Mouse (Mus musculus): ENCODE measurements around the gene Scg5. TPM values are rescaled to one million over a fixed set of nuclear protein-coding genes. Genes with fewer than 3 reads are reported as not detected.

Gene Scg5
- polyA plus RNA-seq, 1 experiment from 2014 or later, result 0.96 TPM

- Histone ChIP-seq H3K4me3 (no peak overlapping the region), H3K27me3 (no peaks in the 10 kb centered on the region), H3K27ac (peak overlapping the region; percentile 27), H3K9ac (no peak overlapping the region), H3K36me3 (no peaks in the 10 kb centered on the region), H3K4me2 (no peak overlapping the region), H3K9me3 (no peaks in the 10 kb centered on the region), H3K4me1 (peaks cover 6% of the 10 kb centered on the region; the same call in 1 of the 2 replicates)
- WGBS, result 39% methylated on average over 13 of the region's 13 CpGs
- ATAC-seq (ENCODE audit: insufficient number of reproducible peaks, low FRiP score, low TSS enrichment, low read depth), result peak; percentile 65; the same call in 1 of the 2 replicates
These were observed 30.3 kb downstream of the Scg5 start for GRCm38 (mm10) chr2:113798605-113799004.

GRCm38 (mm10) chr2:113795186-113795585 lies 33.7 kb downstream of the Scg5 start:
- Histone ChIP-seq H3K4me2 (no peak overlapping the region), H3K4me3 (no peak overlapping the region), H3K27ac (no peak overlapping the region), H3K9ac (no peak overlapping the region), H3K4me1 (peaks cover 6% of the 10 kb centered on the region; the same call in 1 of the 2 replicates), H3K9me3 (no peaks in the 10 kb centered on the region), H3K27me3 (no peaks in the 10 kb centered on the region), H3K36me3 (no peaks in the 10 kb centered on the region)
- no peak for ATAC-seq (ENCODE audit: insufficient number of reproducible peaks, low FRiP score, low TSS enrichment, low read depth)
- WGBS, result 43% methylated on average over 4 of the region's 4 CpGs

DNA sequence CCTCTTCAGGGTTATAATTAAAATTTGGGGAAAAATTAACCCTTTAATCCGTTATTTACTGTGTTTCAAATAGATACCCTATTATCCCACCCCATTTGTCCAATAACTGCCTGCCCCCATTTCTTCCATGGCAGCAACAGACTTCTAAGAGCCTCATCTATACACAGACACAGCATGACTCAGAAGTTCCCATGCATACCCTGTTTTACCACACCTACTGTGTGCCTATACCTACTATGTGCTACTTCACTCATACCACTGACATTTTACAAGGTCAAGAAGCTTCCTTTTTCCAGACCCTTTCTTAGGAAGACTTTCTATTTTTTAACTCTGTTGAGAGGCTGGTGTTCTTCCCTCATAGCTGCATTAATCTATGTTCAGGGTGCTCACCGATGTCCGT lies 35.4 kb downstream of the Scg5 start:
- no peaks in the 10 kb centered on the region for H3K27me3 ChIP-seq
- H3K9ac ChIP-seq, result no peak overlapping the region
- no peaks in the 10 kb centered on the region for H3K9me3 ChIP-seq
- H3K4me3 ChIP-seq, result no peak overlapping the region
- H3K4me2 ChIP-seq, result no peak overlapping the region
- no peak overlapping the region for H3K27ac ChIP-seq
- WGBS, result 79% methylated on average over 3 of the region's 3 CpGs
- no peaks in the 10 kb centered on the region for H3K36me3 ChIP-seq
- ATAC-seq (ENCODE audit: insufficient number of reproducible peaks, low FRiP score, low TSS enrichment, low read depth), result no peak
- peaks cover 3% of the 10 kb centered on the region; the same call in 1 of the 2 replicates for H3K4me1 ChIP-seq

- ATAC-seq (ENCODE audit: insufficient number of reproducible peaks, low FRiP score, low TSS enrichment, low read depth), result no peak
- WGBS, result 77% methylated on average over 4 of the region's 4 CpGs
These were observed 40.0 kb downstream of the Scg5 start for GRCm38 (mm10) chr2:113788821-113789387.

DNA sequence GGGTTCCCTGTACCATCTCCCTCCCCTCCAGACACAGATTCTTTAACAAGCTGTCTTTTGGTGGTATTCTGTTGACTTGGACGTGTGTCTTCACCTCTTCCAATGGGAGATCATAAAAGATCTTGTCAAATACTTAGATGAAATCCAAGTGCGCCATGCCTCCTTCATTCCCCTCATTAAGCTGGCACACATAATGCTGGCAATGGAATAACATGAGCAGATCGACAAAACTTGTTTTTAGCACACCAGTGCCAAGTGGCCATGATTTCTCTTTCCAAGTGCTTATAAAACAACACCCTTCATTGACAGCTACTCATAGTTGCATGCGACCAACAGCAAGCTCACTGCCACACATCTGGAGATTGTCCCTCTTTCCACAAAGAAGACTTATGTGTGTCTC lies 41.0 kb downstream of the Scg5 start:
- H3K27me3 ChIP-seq, result no peaks in the 10 kb centered on the region
- no peaks in the 10 kb centered on the region for H3K4me1 ChIP-seq
- no peak for ATAC-seq (ENCODE audit: insufficient number of reproducible peaks, low FRiP score, low TSS enrichment, low read depth)

More at GRCm38 (mm10) chr2:113788821-113789387, 40.0 kb downstream of the Scg5 start:
- Histone ChIP-seq H3K4me1 (no peaks in the 10 kb centered on the region), H3K4me3 (no peak overlapping the region), H3K27me3 (no peaks in the 10 kb centered on the region), H3K9me3 (no peaks in the 10 kb centered on the region), H3K27ac (no peak overlapping the region), H3K4me2 (no peak overlapping the region), H3K36me3 (no peaks in the 10 kb centered on the region), H3K9ac (no peak overlapping the region)

GRCm38 (mm10) chr2:113784851-113785250 lies 44.1 kb downstream of the Scg5 start:
- H3K9me3 ChIP-seq, result no peaks in the 10 kb centered on the region
- no peaks in the 10 kb centered on the region for H3K27me3 ChIP-seq
- H3K4me1 ChIP-seq, result peaks cover 10% of the 10 kb centered on the region
- no peak overlapping the region for H3K9ac ChIP-seq
- ATAC-seq (ENCODE audit: insufficient number of reproducible peaks, low FRiP score, low TSS enrichment, low read depth), result no peak
- no peak overlapping the region for H3K4me2 ChIP-seq
- H3K36me3 ChIP-seq, result no peaks in the 10 kb centered on the region
- no peak overlapping the region for H3K4me3 ChIP-seq
- no peak overlapping the region for H3K27ac ChIP-seq
- 31% methylated on average over 3 of the region's 3 CpGs for WGBS

More for the DNA sequence above, 41.0 kb downstream of the Scg5 start:
- Histone ChIP-seq H3K27ac (no peak overlapping the region), H3K9me3 (no peaks in the 10 kb centered on the region), H3K4me3 (no peak overlapping the region), H3K9ac (no peak overlapping the region), H3K36me3 (no peaks in the 10 kb centered on the region), H3K4me2 (no peak overlapping the region)
- 83% methylated on average over 4 of the region's 4 CpGs for WGBS

DNA sequence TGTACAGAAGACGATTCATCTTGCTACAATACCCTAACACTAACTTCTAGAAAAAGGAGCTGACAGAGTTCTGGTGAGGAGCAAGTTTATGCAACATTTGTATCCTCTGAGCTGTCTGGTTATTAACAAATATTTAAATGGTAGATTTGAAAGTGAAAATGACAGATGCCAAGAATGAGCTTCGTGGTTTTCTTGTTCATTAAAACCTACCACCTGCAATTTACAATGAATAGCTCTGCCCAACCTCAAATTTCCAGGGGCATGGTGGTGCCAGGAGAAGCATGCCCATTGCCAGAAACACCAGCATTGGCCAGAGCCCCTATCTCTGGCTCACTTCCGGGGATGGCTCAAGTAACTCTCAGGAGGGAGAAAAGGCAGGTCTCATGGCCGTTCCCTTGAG lies 47.4 kb downstream of the Scg5 start:
- no peaks in the 10 kb centered on the region for H3K27me3 ChIP-seq
- H3K36me3 ChIP-seq, result no peaks in the 10 kb centered on the region
- H3K27ac ChIP-seq, result no peak overlapping the region
- H3K9ac ChIP-seq, result no peak overlapping the region
- peaks cover 10% of the 10 kb centered on the region for H3K4me1 ChIP-seq
- WGBS, result 59% methylated on average over 4 of the region's 4 CpGs
- no peaks in the 10 kb centered on the region for H3K9me3 ChIP-seq
- H3K4me2 ChIP-seq, result no peak overlapping the region
- ATAC-seq (ENCODE audit: insufficient number of reproducible peaks, low FRiP score, low TSS enrichment, low read depth), result no peak
- H3K4me3 ChIP-seq, result no peak overlapping the region

- H3K36me3 ChIP-seq, result no peaks in the 10 kb centered on the region
- peaks cover 10% of the 10 kb centered on the region for H3K4me1 ChIP-seq
- no peak overlapping the region for H3K9ac ChIP-seq
- no peaks in the 10 kb centered on the region for H3K9me3 ChIP-seq
- no peaks in the 10 kb centered on the region for H3K27me3 ChIP-seq
- ATAC-seq (ENCODE audit: insufficient number of reproducible peaks, low FRiP score, low TSS enrichment, low read depth), result no peak
- no peak overlapping the region for H3K4me2 ChIP-seq
- no peak overlapping the region for H3K27ac ChIP-seq
- WGBS, result 45% methylated on average over 5 of the region's 5 CpGs
- H3K4me3 ChIP-seq, result no peak overlapping the region
These were observed 47.8 kb downstream of the Scg5 start for GRCm38 (mm10) chr2:113781107-113781506.

DNA sequence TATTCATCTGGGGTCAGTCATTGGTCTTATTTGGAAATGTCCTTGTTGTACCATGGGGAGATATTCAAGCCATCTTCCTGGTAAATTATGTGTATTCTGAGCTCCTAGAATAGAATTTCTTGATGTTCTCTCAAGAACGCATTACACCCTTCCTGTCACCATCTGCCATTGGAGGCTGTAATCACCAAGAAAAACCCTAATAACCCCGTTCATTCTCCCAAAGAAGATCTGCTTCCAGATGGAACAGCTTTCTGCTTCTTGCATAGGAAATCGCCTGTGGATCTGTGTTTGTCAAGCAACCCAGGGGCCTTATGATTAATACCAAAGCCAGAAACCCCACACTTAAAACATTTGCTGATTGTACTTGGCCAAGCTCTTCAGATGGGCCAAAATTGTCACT lies 49.6 kb downstream of the Scg5 start:
- peaks cover 10% of the 10 kb centered on the region for H3K4me1 ChIP-seq
- H3K27me3 ChIP-seq, result 0 out of 2 replicates have a peak, but pooled peaks cover 2% of the 10 kb centered on the region
- no peaks in the 10 kb centered on the region for H3K9me3 ChIP-seq
- H3K9ac ChIP-seq, result no peak overlapping the region
- ATAC-seq (ENCODE audit: insufficient number of reproducible peaks, low FRiP score, low TSS enrichment, low read depth), result no peak
- H3K36me3 ChIP-seq, result no peaks in the 10 kb centered on the region
- no peak overlapping the region for H3K4me3 ChIP-seq
- 72% methylated on average over 3 of the region's 3 CpGs for WGBS
- no peak overlapping the region for H3K27ac ChIP-seq
- no peak overlapping the region for H3K4me2 ChIP-seq

DNA sequence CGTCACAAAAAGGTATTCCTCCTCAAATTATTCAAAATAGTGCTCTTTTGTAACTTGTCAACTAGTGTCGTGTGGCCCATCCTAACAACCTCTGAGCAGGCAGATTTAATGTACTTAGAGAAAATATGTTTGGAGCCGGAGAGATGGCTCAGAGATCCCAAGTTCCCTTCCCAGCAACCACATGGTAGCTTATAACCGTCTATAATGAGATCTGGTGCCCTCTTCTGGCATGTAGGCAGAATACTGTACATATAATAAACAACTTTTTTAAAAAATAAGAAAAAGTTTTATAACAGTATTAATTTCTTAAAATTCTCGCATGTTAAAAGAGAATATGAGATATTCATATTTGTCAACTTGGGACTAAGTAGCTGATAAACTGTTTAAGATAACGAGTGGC lies 50.9 kb downstream of the Scg5 start:
- H3K4me2 ChIP-seq, result no peak overlapping the region
- no peak overlapping the region for H3K27ac ChIP-seq
- H3K9ac ChIP-seq, result no peak overlapping the region
- 71% methylated on average over 6 of the region's 6 CpGs for WGBS
- H3K4me1 ChIP-seq, result peaks cover 10% of the 10 kb centered on the region
- H3K4me3 ChIP-seq, result no peak overlapping the region
- H3K9me3 ChIP-seq, result no peaks in the 10 kb centered on the region
- H3K36me3 ChIP-seq, result no peaks in the 10 kb centered on the region
- no peak for ATAC-seq (ENCODE audit: insufficient number of reproducible peaks, low FRiP score, low TSS enrichment, low read depth)
- 0 out of 2 replicates have a peak, but pooled peaks cover 3% of the 10 kb centered on the region for H3K27me3 ChIP-seq

GRCm38 (mm10) chr2:113776297-113776696 lies 52.6 kb downstream of the Scg5 start:
- Histone ChIP-seq H3K36me3 (no peaks in the 10 kb centered on the region), H3K4me1 (peaks cover 6% of the 10 kb centered on the region; the same call in 1 of the 2 replicates), H3K9me3 (no peaks in the 10 kb centered on the region), H3K9ac (no peak overlapping the region), H3K27ac (no peak overlapping the region), H3K4me3 (no peak overlapping the region), H3K4me2 (no peak overlapping the region), H3K27me3 (0 out of 2 replicates have a peak, but pooled peaks cover 3% of the 10 kb centered on the region)
- no peak for ATAC-seq (ENCODE audit: insufficient number of reproducible peaks, low FRiP score, low TSS enrichment, low read depth)
- 45% methylated on average over 3 of the region's 3 CpGs for WGBS

DNA sequence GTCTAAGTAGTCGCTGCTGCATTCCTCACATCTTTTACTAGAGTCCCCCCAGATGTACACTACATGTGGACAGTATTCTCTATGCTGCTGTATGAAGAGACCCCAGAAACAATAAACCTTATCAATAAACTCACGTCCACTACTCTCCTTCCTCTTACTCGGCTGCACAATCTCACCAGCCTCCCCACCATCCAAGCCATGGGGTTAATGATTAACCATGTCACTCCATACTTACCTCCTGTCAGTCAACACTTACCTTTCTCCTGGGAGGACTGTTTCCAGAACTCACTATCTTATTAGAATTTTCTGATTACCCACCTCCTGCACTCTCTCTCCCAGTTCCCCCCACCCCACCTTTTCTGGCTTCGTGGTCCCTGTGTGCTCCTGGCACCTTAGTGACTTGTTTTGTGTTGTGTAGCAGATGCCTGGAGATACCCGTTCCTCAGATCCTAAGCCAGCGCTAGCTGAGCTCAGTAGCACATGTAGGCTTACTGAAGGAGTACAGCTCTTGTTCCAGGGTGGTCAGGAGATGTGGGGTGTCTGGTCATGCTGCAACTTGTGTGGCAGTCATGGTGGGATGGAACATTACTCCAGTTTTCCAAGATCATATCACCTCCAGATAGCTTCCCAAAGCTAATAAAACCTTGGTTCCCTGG lies 54.6 kb downstream of the Scg5 start:
- Histone ChIP-seq H3K4me3 (no peak overlapping the region), H3K27me3 (0 out of 2 replicates have a peak, but pooled peaks cover 3% of the 10 kb centered on the region), H3K4me2 (no peak overlapping the region), H3K36me3 (no peaks in the 10 kb centered on the region), H3K9me3 (no peaks in the 10 kb centered on the region), H3K27ac (no peak overlapping the region), H3K9ac (no peak overlapping the region), H3K4me1 (no peaks in the 10 kb centered on the region)
- ATAC-seq (ENCODE audit: insufficient number of reproducible peaks, low FRiP score, low TSS enrichment, low read depth), result no peak
- 73% methylated on average over 6 of the region's 6 CpGs for WGBS

Data from limb, embryonic 15.5 days (tissue).